Mouse (Mus musculus) CH12.LX (cell line): Measurements from ENCODE around the gene Il1b. TPM values are rescaled to one million over a fixed set of nuclear protein-coding genes. Genes with fewer than 3 reads are reported as not detected.

ENCODE experiments used
- DNase-seq: peaks from one replicate; pipeline ENCODE4 v3.0.0-alpha.2; 2013; ENCODE audit errors: extremely low read depth
- H3K27ac ChIP-seq: 2 replicates; pipeline ENCODE4 v1.5.1; 2012; ENCODE audit warnings: low read depth, mild to moderate bottlenecking, control low read depth, moderate library complexity; ENCODE audit not compliant: insufficient read depth
- H3K27me3 ChIP-seq: replicated peaks from 2 replicates; pipeline ENCODE3; 2012; ENCODE audit warnings: inconsistent platforms
- H3K36me3 ChIP-seq, 2 experiments: replicated peaks in 1 of 2; 2 replicates each; pipeline versions ENCODE3 to v1.6.1; 2012; ENCODE audit warnings: inconsistent platforms in 1 of 2, low read length in 1 of 2, mild to moderate bottlenecking in 1 of 2, mixed read lengths in 1 of 2, moderate library complexity in 1 of 2; ENCODE audit not compliant: control insufficient read depth in 1 of 2, insufficient read depth in 1 of 2
- H3K4me1 ChIP-seq, 2 experiments: 2 replicates each; pipeline ENCODE4 v1.6.1; 2012; ENCODE audit warnings: inconsistent platforms in 1 of 2, moderate library complexity in 1 of 2; ENCODE audit not compliant: insufficient read depth in 2 of 2, control insufficient read depth in 1 of 2
- H3K4me2 ChIP-seq: 2 replicates; pipeline ENCODE4 v1.6.1; 2012; ENCODE audit warnings: low read depth, mild to moderate bottlenecking, control low read depth; ENCODE audit not compliant: poor library complexity, insufficient read depth, severe bottlenecking
- H3K4me3 ChIP-seq, 3 experiments: fragments of 150-350 bp in 1 of 3; sonication (generic) in 1 of 3; replicated peaks in 1 of 3; 2 replicates each; pipeline versions ENCODE3 to v1.5.1; 2011 to 2012; ENCODE audit warnings: low read depth in 2 of 3, low read length in 2 of 3, mild to moderate bottlenecking in 2 of 3, moderate library complexity in 2 of 3, control low read depth in 1 of 3, improper control_type of control experiment in 1 of 3, inconsistent platforms in 1 of 3, mixed read lengths in 1 of 3; ENCODE audit not compliant: poor library complexity in 1 of 3
- H3K79me2 ChIP-seq: replicated peaks from 2 replicates; pipeline ENCODE4 v1.6.1; 2012; ENCODE audit warnings: mild to moderate bottlenecking, moderate library complexity; ENCODE audit not compliant: control insufficient read depth, poor library complexity, insufficient read depth, severe bottlenecking; ENCODE audit errors: extremely low read depth
- H3K9ac ChIP-seq: 2 replicates; pipeline ENCODE4 v1.6.1; 2012; ENCODE audit warnings: low read depth, mild to moderate bottlenecking, control low read depth, moderate library complexity; ENCODE audit not compliant: insufficient read depth
- H3K9me3 ChIP-seq: replicated peaks from 2 replicates; pipeline ENCODE3; 2012; ENCODE audit warnings: low read length, inconsistent platforms, mixed read lengths
- BHLHE40 ChIP-seq: IDR thresholded peaks from 2 replicates; pipeline ENCODE4 v1.6.1; 2011; ENCODE audit warnings: mild to moderate bottlenecking, low read depth, low read length, improper control_type of control experiment
- CHD1 ChIP-seq: IDR thresholded peaks from 2 replicates; pipeline ENCODE4 v1.6.1; 2012; ENCODE audit warnings: low read depth, low read length, improper control_type of control experiment, inconsistent platforms
- CHD2 ChIP-seq: IDR thresholded peaks from 2 replicates; pipeline ENCODE4 v1.6.1; 2011; ENCODE audit warnings: low read length, improper control_type of control experiment
- CTCF ChIP-seq, 2 experiments: IDR thresholded peaks in 1 of 2; conservative IDR thresholded peaks in 1 of 2; 2 replicates each; pipeline ENCODE4 v1.5.1; 2011 to 2012; ENCODE audit warnings: low read depth in 2 of 2, low read length in 2 of 2, improper control_type of control experiment in 1 of 2, inconsistent platforms in 1 of 2, mild to moderate bottlenecking in 1 of 2, moderate library complexity in 1 of 2
- ELF1 ChIP-seq: IDR thresholded peaks from 2 replicates; pipeline ENCODE4 v1.6.1; 2014; ENCODE audit warnings: low read depth, mild to moderate bottlenecking, inconsistent platforms, low read length, improper control_type of control experiment
- EP300 ChIP-seq: IDR thresholded peaks from 2 replicates; pipeline ENCODE4 v1.6.1; 2011; ENCODE audit warnings: low read length, improper control_type of control experiment
- ETS1 ChIP-seq: conservative IDR thresholded peaks from 2 replicates; pipeline ENCODE4 v1.6.1; 2012; ENCODE audit warnings: low read depth, mild to moderate bottlenecking, inconsistent platforms, low read length, improper control_type of control experiment, moderate library complexity
- GABPA ChIP-seq: IDR thresholded peaks from 2 replicates; pipeline ENCODE4 v1.6.1; 2012; ENCODE audit warnings: low read depth, low read length, improper control_type of control experiment, inconsistent platforms; ENCODE audit not compliant: insufficient replicate concordance
- HCFC1 ChIP-seq: IDR thresholded peaks from 2 replicates; pipeline ENCODE4 v1.6.1; 2012; ENCODE audit warnings: low read depth, mild to moderate bottlenecking, inconsistent platforms, low read length, improper control_type of control experiment
- IRF4 ChIP-seq: IDR thresholded peaks from 2 replicates; pipeline ENCODE4 v1.6.1; 2014; ENCODE audit warnings: low read depth, mild to moderate bottlenecking, inconsistent platforms, low read length, improper control_type of control experiment
- JUN ChIP-seq: IDR thresholded peaks from 2 replicates; pipeline ENCODE4 v1.6.1; 2011; ENCODE audit warnings: low read depth, mild to moderate bottlenecking, low read length, improper control_type of control experiment, moderate library complexity; ENCODE audit not compliant: insufficient read depth
- KAT2A ChIP-seq: IDR thresholded peaks from 2 replicates; pipeline ENCODE4 v1.6.1; 2012; ENCODE audit warnings: low read length, improper control_type of control experiment, inconsistent platforms; ENCODE audit not compliant: insufficient replicate concordance
- MAFK ChIP-seq: IDR thresholded peaks from 2 replicates; pipeline ENCODE4 v1.6.1; 2011; ENCODE audit warnings: low read length, improper control_type of control experiment; ENCODE audit not compliant: insufficient replicate concordance
- MAX ChIP-seq: IDR thresholded peaks from 2 replicates; pipeline ENCODE4 v1.6.1; 2011; ENCODE audit warnings: low read length, improper control_type of control experiment
- MEF2A ChIP-seq: IDR thresholded peaks from 2 replicates; pipeline ENCODE4 v1.6.1; 2014; ENCODE audit warnings: low read depth, mild to moderate bottlenecking, inconsistent platforms, low read length, improper control_type of control experiment, borderline replicate concordance
- MYC ChIP-seq: IDR thresholded peaks from 2 replicates; pipeline ENCODE4 v1.6.1; 2011; ENCODE audit warnings: low read depth, mild to moderate bottlenecking, improper control_type of control experiment, low read length
- NELFE ChIP-seq: IDR thresholded peaks from 2 replicates; pipeline ENCODE4 v1.6.1; 2011; ENCODE audit warnings: low read depth, low read length, improper control_type of control experiment
- POLR2A ChIP-seq: IDR thresholded peaks from 2 replicates; pipeline ENCODE4 v1.6.1; 2011; ENCODE audit warnings: low read depth, mild to moderate bottlenecking, improper control_type of control experiment, low read length
- RAD21 ChIP-seq: IDR thresholded peaks from 2 replicates; pipeline ENCODE4 v1.6.1; 2011; ENCODE audit warnings: low read depth, mild to moderate bottlenecking, low read length, improper control_type of control experiment, moderate library complexity
- RCOR1 ChIP-seq: conservative IDR thresholded peaks from 2 replicates; pipeline ENCODE4 v1.6.1; 2012; ENCODE audit warnings: low read depth, mild to moderate bottlenecking, inconsistent platforms, low read length, improper control_type of control experiment
- SMC3 ChIP-seq: IDR thresholded peaks from 2 replicates; pipeline ENCODE4 v1.6.1; 2011; ENCODE audit warnings: low read depth, low read length, improper control_type of control experiment
- TBP ChIP-seq: conservative IDR thresholded peaks from 2 replicates; pipeline ENCODE4 v1.6.1; 2011; ENCODE audit warnings: low read depth, low read length, improper control_type of control experiment
- TCF12 ChIP-seq: IDR thresholded peaks from 2 replicates; pipeline ENCODE4 v1.6.1; 2014; ENCODE audit warnings: low read depth, mild to moderate bottlenecking, inconsistent platforms, low read length, improper control_type of control experiment
- USF2 ChIP-seq: conservative IDR thresholded peaks from 2 replicates; pipeline ENCODE4 v1.6.1; 2011; ENCODE audit warnings: low read depth, low read length, improper control_type of control experiment
- ZC3H11A ChIP-seq: IDR thresholded peaks from 2 replicates; pipeline ENCODE4 v1.6.1; 2012; ENCODE audit warnings: low read depth, mild to moderate bottlenecking, inconsistent platforms, low read length, improper control_type of control experiment
- ZKSCAN1 ChIP-seq: IDR thresholded peaks from 2 replicates; pipeline ENCODE4 v1.6.1; 2012; ENCODE audit warnings: low read depth, inconsistent platforms, low read length, improper control_type of control experiment, borderline replicate concordance
- ZMIZ1 ChIP-seq: IDR thresholded peaks from 2 replicates; pipeline ENCODE4 v1.6.1; 2012; ENCODE audit warnings: low read depth, mild to moderate bottlenecking, inconsistent platforms, low read length, improper control_type of control experiment
- dilution Hi-C: fragments of 300-500 bp; cut with MboI; formaldehyde crosslinking; loops from 2 replicates; pipeline ENCODE4 v1.14.3; 2020; ENCODE audit warnings: low sequenced_read_pairs; ENCODE audit not compliant: extremely low pct_unique_long_range_greater_than_20kb, extremely low pct_ligation_motif_present
- in situ Hi-C: fragments of 300-500 bp; cut with MboI; formaldehyde crosslinking; loops from 3 replicates; pipeline ENCODE4 v1.14.3; 2019; ENCODE audit warnings: low sequenced_read_pairs, low pct_ligation_motif_present, low pct_unique_long_range_greater_than_20kb, mixed read lengths
- polyA plus RNA-seq: library from polyadenylated mRNA; unstranded; fragments of >175 nt; gene quantifications from 2 replicates; pipeline ENCODE4 v1.2.1, GENCODE M21; 2012; ENCODE audit warnings: low read depth; ENCODE audit not compliant: insufficient read length
- total RNA-seq, 2 experiments: library from RNA; depleted of rRNA; stranded (reverse); fragments of 300-350 nt in 1 of 2; fragments of >200 nt in 1 of 2; gene quantifications; 2 replicates each; pipeline ENCODE4 v1.2.3; 2012 to 2014

Il1b gene
- total and polyA plus RNA-seq, 3 experiments: 0.23 to 0.44 TPM; not detected in 1

DNA sequence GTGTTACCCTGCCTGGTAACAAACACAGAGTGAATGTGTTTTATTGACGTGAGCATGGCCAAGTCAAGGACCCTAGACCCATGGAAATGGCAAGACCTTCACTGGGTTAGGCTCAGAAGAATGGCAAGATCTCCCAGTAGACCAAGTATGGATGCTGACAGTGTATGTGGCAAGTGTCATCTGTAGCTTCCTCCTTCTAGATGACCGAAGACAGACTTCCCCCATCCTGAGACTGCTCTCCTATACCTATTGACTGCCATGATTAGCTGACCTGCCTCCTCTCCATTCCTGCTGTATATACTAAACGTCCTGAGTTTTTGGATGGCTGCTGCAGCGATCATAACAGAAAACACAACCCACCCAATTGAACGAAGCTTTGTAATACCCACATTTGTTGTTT lies 30.9 kb upstream of the Il1b start:
- dilution Hi-C loops (no loop called here), in situ Hi-C loops (no loop called here)
- H3K79me2 ChIP-seq: no peaks in the 10 kb centered on the region
- peaks cover 0 to 5% of the 10 kb centered on the region in 2 experiments; a peak in 1 of 4 replicates for H3K4me1 ChIP-seq
- no peak for DNase-seq
- H3K27ac ChIP-seq: no peak overlapping the region
- no peaks in the 10 kb centered on the region for H3K9me3 ChIP-seq
- no peak overlapping the region for H3K9ac ChIP-seq
- no peak for TF ChIP-seq ETS1
- TF ChIP-seq, all 38 proteins: peak for 0
- Histone ChIP-seq H3K4me2 (no peak overlapping the region), H3K36me3 (no peaks in the 10 kb centered on the region), H3K4me3 (no peak overlapping the region), H3K27me3 (no peaks in the 10 kb centered on the region)

DNA sequence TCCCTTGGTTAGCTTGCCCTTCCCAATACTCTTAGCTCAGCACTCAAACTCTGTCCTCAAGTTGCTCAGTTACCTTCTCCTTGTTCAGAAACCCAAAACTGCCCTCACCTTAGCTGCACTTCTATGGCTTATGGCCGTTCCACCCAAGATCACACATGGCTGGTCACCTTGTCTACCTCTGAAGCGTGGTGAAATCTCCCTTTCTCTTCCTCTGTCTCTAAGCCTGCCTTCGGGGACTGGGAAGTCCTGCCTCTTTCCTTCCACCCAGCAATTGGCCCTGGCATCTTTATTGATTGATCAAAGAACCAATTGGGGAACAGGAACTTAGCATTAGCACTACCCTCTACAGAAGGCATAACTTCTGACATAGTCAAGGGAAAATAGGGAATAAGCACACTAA lies 27.2 kb upstream of the Il1b start:
- Histone ChIP-seq H3K27me3 (no peaks in the 10 kb centered on the region), H3K9ac (peak overlapping the region; percentile 40; the same call in 1 of the 2 replicates), H3K27ac (no peak overlapping the region), H3K79me2 (no peaks in the 10 kb centered on the region), H3K4me1 (peaks cover 0 to 8% of the 10 kb centered on the region in 2 experiments; a peak in 1 of 4 replicates), H3K36me3 (peaks cover 0 to 1% of the 10 kb centered on the region in 2 experiments), H3K4me2 (peak overlapping the region; percentile 87), H3K4me3 (peak overlapping the region; percentile 52 to 61 (median 55)), H3K9me3 (no peaks in the 10 kb centered on the region)
- peak; percentile 87 for DNase-seq
- dilution Hi-C loops: no loop called here
- TF ChIP-seq CTCF (conservative IDR thresholded peaks at IDR 0.05 in 1 of 2, IDR thresholded peaks at IDR 0.05 in 1 of 2; ENCODE audit: low read depth in 2 of 2, low read length in 2 of 2) (no peak), KAT2A (no peak), BHLHE40 (no peak), ZMIZ1 (no peak), ZC3H11A (no peak), NELFE (peak; percentile 71), ZKSCAN1 (no peak), EP300 (no peak), TBP (peak; percentile 74), IRF4 (no peak), TCF12 (0 out of 2 replicates have a peak, but pooled peaks have one; percentile 39), POLR2A (peak; percentile 75), CHD1 (no peak), ELF1 (peak; percentile 57; the same call in 1 of the 2 replicates), JUN (no peak), RAD21 (no peak), MEF2A (no peak), CHD2 (peak; percentile 46; the same call in 1 of the 2 replicates), USF2 (no peak), SMC3 (no peak), MAFK (no peak), HCFC1 (no peak; the same call in 1 of the 2 replicates), MYC (peak; percentile 72), MAX (peak; percentile 66), RCOR1 (no peak), GABPA (no peak)
- in situ Hi-C loops: no loop called here
